Mouse (Mus musculus): ENCODE measurements around the gene Prr3. TPM values are rescaled to one million over a fixed set of nuclear protein-coding genes. Genes with fewer than 3 reads are reported as not detected.

Gene Prr3
- polyA plus RNA-seq, 1 experiment, result 33.5 TPM

GRCm38 (mm10) chr17:35997713-35998510 lies 17.9 kb upstream of the Prr3 start:
- TF ChIP-seq POLR2A (IDR thresholded peaks at IDR 0.05; ENCODE audit: insufficient read depth, low read length) (no peak), CTCF (IDR thresholded peaks at IDR 0.05; ENCODE audit: low read depth, low read length) (no peak), EP300 (IDR thresholded peaks at IDR 0.05; ENCODE audit: insufficient read depth, low read depth, low read length) (no peak)
- Histone ChIP-seq H3K9me3 (replicated peaks; ENCODE audit: control insufficient read depth, insufficient read depth, low read length, poor library complexity, severe bottlenecking) (peaks cover 32% of the 10 kb centered on the region), H3K36me3 (ENCODE audit: control insufficient read depth, insufficient read depth, low read length, poor library complexity, severe bottlenecking) (peaks cover 3% of the 10 kb centered on the region; the same call in 1 of the 2 replicates), H3K27ac (ENCODE audit: insufficient read depth, low read length) (no peak overlapping the region), H3K4me3 (ENCODE audit: low read depth, low read length) (no peak overlapping the region), H3K9ac (ENCODE audit: low read depth, poor library complexity, severe bottlenecking) (no peak overlapping the region), H3K4me1 (ENCODE audit: control insufficient read depth, insufficient read depth, low read length) (no peaks in the 10 kb centered on the region), H3K27me3 (ENCODE audit: control insufficient read depth, insufficient read depth, low read length, poor library complexity, severe bottlenecking) (no peaks in the 10 kb centered on the region)

GRCm38 (mm10) chr17:35996949-35997348 lies 16.9 kb upstream of the Prr3 start:
- Histone ChIP-seq H3K4me1 (ENCODE audit: control insufficient read depth, insufficient read depth, low read length) (no peaks in the 10 kb centered on the region), H3K4me3 (ENCODE audit: low read depth, low read length) (no peak overlapping the region), H3K36me3 (ENCODE audit: control insufficient read depth, insufficient read depth, low read length, poor library complexity, severe bottlenecking) (peaks cover 3% of the 10 kb centered on the region; the same call in 1 of the 2 replicates), H3K27ac (ENCODE audit: insufficient read depth, low read length) (no peak overlapping the region), H3K9ac (ENCODE audit: low read depth, poor library complexity, severe bottlenecking) (no peak overlapping the region), H3K27me3 (ENCODE audit: control insufficient read depth, insufficient read depth, low read length, poor library complexity, severe bottlenecking) (no peaks in the 10 kb centered on the region), H3K9me3 (replicated peaks; ENCODE audit: control insufficient read depth, insufficient read depth, low read length, poor library complexity, severe bottlenecking) (peaks cover 23% of the 10 kb centered on the region)
- peak; percentile 92 for TF ChIP-seq CTCF (IDR thresholded peaks at IDR 0.05; ENCODE audit: low read depth, low read length)
- TF ChIP-seq EP300 (IDR thresholded peaks at IDR 0.05; ENCODE audit: insufficient read depth, low read depth, low read length), result peak; percentile 26; the same call in 1 of the 2 replicates
- TF ChIP-seq POLR2A (IDR thresholded peaks at IDR 0.05; ENCODE audit: insufficient read depth, low read length), result no peak

- Histone ChIP-seq H3K9ac (ENCODE audit: low read depth, poor library complexity, severe bottlenecking) (peak overlapping the region; percentile 79), H3K27ac (ENCODE audit: insufficient read depth, low read length) (no peak overlapping the region), H3K4me1 (ENCODE audit: control insufficient read depth, insufficient read depth, low read length) (no peaks in the 10 kb centered on the region), H3K27me3 (ENCODE audit: control insufficient read depth, insufficient read depth, low read length, poor library complexity, severe bottlenecking) (no peaks in the 10 kb centered on the region), H3K9me3 (replicated peaks; ENCODE audit: control insufficient read depth, insufficient read depth, low read length, poor library complexity, severe bottlenecking) (0 out of 2 replicates have a peak, but pooled peaks cover 6% of the 10 kb centered on the region), H3K36me3 (ENCODE audit: control insufficient read depth, insufficient read depth, low read length, poor library complexity, severe bottlenecking) (no peaks in the 10 kb centered on the region), H3K4me3 (ENCODE audit: low read depth, low read length) (peak overlapping the region; percentile 95)
- TF ChIP-seq POLR2A (IDR thresholded peaks at IDR 0.05; ENCODE audit: insufficient read depth, low read length) (no peak), EP300 (IDR thresholded peaks at IDR 0.05; ENCODE audit: insufficient read depth, low read depth, low read length) (no peak), CTCF (IDR thresholded peaks at IDR 0.05; ENCODE audit: low read depth, low read length) (no peak)
These were observed 14.8 kb upstream of the Prr3 start for GRCm38 (mm10) chr17:35994879-35995240.

GRCm38 (mm10) chr17:35994175-35994878 lies 14.3 kb upstream of the Prr3 start:
- Histone ChIP-seq H3K27ac (ENCODE audit: insufficient read depth, low read length) (no peak overlapping the region), H3K9ac (ENCODE audit: low read depth, poor library complexity, severe bottlenecking) (peak overlapping the region; percentile 79), H3K4me1 (ENCODE audit: control insufficient read depth, insufficient read depth, low read length) (no peaks in the 10 kb centered on the region), H3K27me3 (ENCODE audit: control insufficient read depth, insufficient read depth, low read length, poor library complexity, severe bottlenecking) (no peaks in the 10 kb centered on the region), H3K36me3 (ENCODE audit: control insufficient read depth, insufficient read depth, low read length, poor library complexity, severe bottlenecking) (no peaks in the 10 kb centered on the region), H3K4me3 (ENCODE audit: low read depth, low read length) (peak overlapping the region; percentile 95), H3K9me3 (replicated peaks; ENCODE audit: control insufficient read depth, insufficient read depth, low read length, poor library complexity, severe bottlenecking) (0 out of 2 replicates have a peak, but pooled peaks cover 2% of the 10 kb centered on the region)
- TF ChIP-seq POLR2A (IDR thresholded peaks at IDR 0.05; ENCODE audit: insufficient read depth, low read length) (peak; percentile 74), CTCF (IDR thresholded peaks at IDR 0.05; ENCODE audit: low read depth, low read length) (no peak)

GRCm38 (mm10) chr17:35993675-35994074 lies 13.6 kb upstream of the Prr3 start:
- TF ChIP-seq EP300 (IDR thresholded peaks at IDR 0.05; ENCODE audit: insufficient read depth, low read depth, low read length) (0 out of 2 replicates have a peak, but pooled peaks have one; percentile 41), POLR2A (IDR thresholded peaks at IDR 0.05; ENCODE audit: insufficient read depth, low read length) (no peak), CTCF (IDR thresholded peaks at IDR 0.05; ENCODE audit: low read depth, low read length) (peak; percentile 100)
- Histone ChIP-seq H3K4me1 (ENCODE audit: control insufficient read depth, insufficient read depth, low read length) (no peaks in the 10 kb centered on the region), H3K9ac (ENCODE audit: low read depth, poor library complexity, severe bottlenecking) (no peak overlapping the region), H3K4me3 (ENCODE audit: low read depth, low read length) (0 out of 2 replicates have a peak overlapping the region, but pooled peaks have one; percentile 13), H3K9me3 (replicated peaks; ENCODE audit: control insufficient read depth, insufficient read depth, low read length, poor library complexity, severe bottlenecking) (no peaks in the 10 kb centered on the region), H3K27ac (ENCODE audit: insufficient read depth, low read length) (no peak overlapping the region), H3K36me3 (ENCODE audit: control insufficient read depth, insufficient read depth, low read length, poor library complexity, severe bottlenecking) (peaks cover 5% of the 10 kb centered on the region; the same call in 1 of the 2 replicates), H3K27me3 (ENCODE audit: control insufficient read depth, insufficient read depth, low read length, poor library complexity, severe bottlenecking) (no peaks in the 10 kb centered on the region)

All from ES-Bruce4 (cell line).